Mouse (Mus musculus): Measurements from ENCODE around the gene Reln.

The Reln gene

DNA sequence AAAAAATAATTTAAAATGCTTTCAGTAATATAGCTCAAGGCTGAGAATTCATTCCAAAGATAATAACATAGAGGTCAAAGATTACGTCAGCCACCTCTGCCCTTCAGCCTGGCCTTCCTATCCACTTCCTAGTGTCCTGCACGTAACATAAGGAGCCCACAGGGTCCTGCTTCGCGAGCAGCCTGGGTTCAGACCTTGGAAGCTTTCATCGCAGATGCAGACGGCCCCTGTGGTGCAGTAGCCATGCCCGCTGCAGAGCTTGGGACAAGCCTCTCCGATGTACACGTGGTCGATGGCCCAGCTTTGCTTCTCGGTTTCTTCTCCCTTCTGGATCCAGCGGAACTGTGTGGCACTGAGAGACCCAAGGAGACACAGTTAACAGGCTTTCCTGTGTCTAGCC is 443.1 kb downstream of the Reln start:
- Histone ChIP-seq H3K27me3 (ENCODE audit: control insufficient read depth, insufficient read depth, low read length, poor library complexity, severe bottlenecking) (no peaks in the 10 kb centered on the region), H3K36me3 (ENCODE audit: control insufficient read depth, insufficient read depth, low read length, poor library complexity, severe bottlenecking) (no peaks in the 10 kb centered on the region)
- no peak for DNase-seq (ENCODE audit: low read depth, low spot score)

DNA sequence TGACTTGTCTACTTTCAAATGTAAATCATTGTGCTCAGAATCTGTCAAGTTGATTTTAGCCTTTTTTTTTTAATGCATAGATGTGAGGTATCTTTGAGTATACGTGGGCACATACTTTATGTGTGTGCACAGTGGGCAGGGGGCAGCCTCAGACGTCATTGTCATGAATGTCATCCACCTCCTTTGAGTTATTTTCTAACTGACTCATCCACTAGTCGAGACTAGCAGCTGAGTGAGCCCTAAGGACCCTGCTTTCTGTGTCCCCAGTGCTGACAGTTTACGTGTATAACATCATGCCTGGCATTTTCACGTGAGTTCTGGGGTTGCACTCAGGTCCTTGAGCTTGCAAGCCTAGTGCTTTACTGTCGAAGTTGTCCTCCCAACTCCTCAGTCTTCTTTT is 443.6 kb downstream of the Reln start:
- no peaks in the 10 kb centered on the region for H3K36me3 ChIP-seq (ENCODE audit: control insufficient read depth, insufficient read depth, low read length, poor library complexity, severe bottlenecking)

DNA sequence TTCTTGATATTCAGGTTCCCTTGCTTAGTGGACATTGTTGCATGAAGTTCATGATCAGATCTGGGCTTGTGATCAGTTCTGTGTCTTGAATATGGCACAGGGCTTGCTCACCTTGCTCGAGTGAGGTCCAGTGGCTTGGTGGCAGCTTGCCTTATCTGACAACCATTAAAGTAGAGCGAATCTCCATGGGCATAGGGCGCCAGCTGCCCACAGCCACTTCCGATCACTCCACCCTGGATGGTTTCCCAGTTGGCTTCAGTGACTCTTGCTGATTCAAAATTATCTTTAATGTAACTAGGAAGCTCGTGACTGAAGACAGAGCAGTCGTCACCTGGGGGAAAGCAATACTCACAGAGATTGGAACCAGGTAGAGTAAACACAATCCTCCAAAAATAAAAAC is 445.6 kb downstream of the Reln start:
- DNase-seq (ENCODE audit: low read depth, low spot score) = no peak
- H3K27me3 ChIP-seq (ENCODE audit: control insufficient read depth, insufficient read depth, low read length, poor library complexity, severe bottlenecking) = no peaks in the 10 kb centered on the region; the same call in 1 of the 2 replicates
- H3K36me3 ChIP-seq (ENCODE audit: control insufficient read depth, insufficient read depth, low read length, poor library complexity, severe bottlenecking) = no peaks in the 10 kb centered on the region

More for the DNA sequence above, 443.6 kb downstream of the Reln start:
- no peak for DNase-seq (ENCODE audit: low read depth, low spot score)
- H3K27me3 ChIP-seq (ENCODE audit: control insufficient read depth, insufficient read depth, low read length, poor library complexity, severe bottlenecking) = no peaks in the 10 kb centered on the region

DNA sequence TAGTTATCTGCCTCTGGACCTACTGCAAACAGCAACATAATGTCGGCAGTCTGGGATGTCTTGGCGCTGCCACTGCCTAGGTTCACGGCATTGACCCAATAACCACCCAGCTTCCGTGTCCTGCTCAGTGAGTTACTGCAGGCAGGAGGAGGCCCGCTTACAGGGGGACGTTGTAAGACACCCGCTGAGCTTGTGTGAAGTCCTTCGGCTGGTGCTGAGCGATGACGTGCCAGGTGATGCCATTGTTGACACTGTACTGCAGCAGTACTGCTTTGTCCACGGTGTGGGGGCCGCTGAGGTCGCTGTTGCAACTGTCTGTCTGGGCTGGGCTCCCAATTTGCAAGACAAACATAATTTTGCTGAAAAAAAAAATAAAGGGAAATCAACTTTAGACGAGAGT is 447.9 kb downstream of the Reln start:
- Histone ChIP-seq H3K36me3 (ENCODE audit: control insufficient read depth, insufficient read depth, low read length, poor library complexity, severe bottlenecking) (no peaks in the 10 kb centered on the region), H3K27me3 (ENCODE audit: control insufficient read depth, insufficient read depth, low read length, poor library complexity, severe bottlenecking) (no peaks in the 10 kb centered on the region; the same call in 1 of the 2 replicates)
- no peak for DNase-seq (ENCODE audit: low read depth, low spot score)

DNA sequence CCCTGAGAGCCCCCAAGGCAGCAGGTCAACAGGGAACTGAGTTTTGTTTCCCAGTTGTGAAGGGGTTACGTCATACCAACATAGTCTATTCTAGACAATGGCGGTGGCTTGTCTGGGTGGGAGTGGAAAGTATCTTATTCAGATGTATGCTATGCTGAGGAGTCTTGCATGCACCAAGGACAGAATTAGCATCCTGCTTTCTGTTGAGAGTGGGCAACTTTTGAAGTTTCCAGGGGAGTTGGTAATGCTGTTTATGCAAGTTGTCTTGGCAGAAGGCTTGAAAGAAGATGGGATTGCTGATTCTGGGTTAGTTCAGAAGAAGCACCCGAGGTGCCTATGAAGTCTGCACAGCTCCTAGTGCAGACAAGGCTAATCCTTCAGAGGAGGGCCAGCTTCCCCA is 450.3 kb downstream of the Reln start:
- DNase-seq (ENCODE audit: low read depth, low spot score) = no peak
- H3K36me3 ChIP-seq (ENCODE audit: control insufficient read depth, insufficient read depth, low read length, poor library complexity, severe bottlenecking) = no peaks in the 10 kb centered on the region
- H3K27me3 ChIP-seq (ENCODE audit: control insufficient read depth, insufficient read depth, low read length, poor library complexity, severe bottlenecking) = no peaks in the 10 kb centered on the region; the same call in 1 of the 2 replicates

DNA sequence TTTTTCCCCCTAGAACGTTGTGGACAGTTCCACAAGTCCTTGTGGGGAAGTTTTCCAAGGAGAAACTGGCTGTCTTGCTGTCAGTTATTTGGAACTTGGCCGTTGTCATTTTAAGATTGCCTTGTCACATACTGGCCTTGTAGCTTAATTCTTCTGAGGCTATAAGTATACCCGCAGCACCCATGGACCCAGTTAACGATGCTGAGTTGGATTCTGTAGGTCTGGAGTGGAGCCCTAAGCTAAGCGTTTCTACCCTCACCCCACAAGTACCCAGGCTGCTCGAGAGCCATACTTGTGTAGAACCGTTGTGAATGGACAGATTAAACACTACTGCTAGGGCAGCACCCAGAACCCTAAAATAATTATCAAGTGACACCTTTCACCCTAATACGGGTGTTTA is 477.8 kb downstream of the Reln start:
- no peak for DNase-seq (ENCODE audit: low read depth, low spot score)
- H3K27me3 ChIP-seq (ENCODE audit: control insufficient read depth, insufficient read depth, low read length, poor library complexity, severe bottlenecking) = no peaks in the 10 kb centered on the region
- H3K36me3 ChIP-seq (ENCODE audit: control insufficient read depth, insufficient read depth, low read length, poor library complexity, severe bottlenecking) = no peaks in the 10 kb centered on the region

DNA sequence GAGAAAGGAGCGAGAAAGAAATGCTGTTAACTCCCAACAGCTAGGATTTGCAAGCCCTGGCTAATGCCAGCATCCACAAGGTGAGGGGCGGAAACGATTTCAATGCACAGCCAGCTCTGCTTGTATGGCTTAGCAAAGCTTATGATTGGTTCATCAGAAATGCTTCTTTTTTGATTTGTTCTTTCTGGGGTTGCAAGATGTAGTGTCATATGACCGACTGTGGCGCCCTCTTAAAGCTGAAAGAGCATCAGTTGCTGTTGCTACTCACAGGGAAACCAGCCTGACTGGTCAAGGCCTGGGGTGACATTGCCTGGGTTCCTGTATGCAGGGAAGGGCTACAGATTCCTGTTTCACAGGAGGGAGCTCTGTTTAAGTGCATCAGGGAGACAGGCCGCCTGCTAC is 478.2 kb downstream of the Reln start:
- Histone ChIP-seq H3K36me3 (ENCODE audit: control insufficient read depth, insufficient read depth, low read length, poor library complexity, severe bottlenecking) (no peaks in the 10 kb centered on the region), H3K27me3 (ENCODE audit: control insufficient read depth, insufficient read depth, low read length, poor library complexity, severe bottlenecking) (no peaks in the 10 kb centered on the region)
- DNase-seq (ENCODE audit: low read depth, low spot score) = no peak

DNA sequence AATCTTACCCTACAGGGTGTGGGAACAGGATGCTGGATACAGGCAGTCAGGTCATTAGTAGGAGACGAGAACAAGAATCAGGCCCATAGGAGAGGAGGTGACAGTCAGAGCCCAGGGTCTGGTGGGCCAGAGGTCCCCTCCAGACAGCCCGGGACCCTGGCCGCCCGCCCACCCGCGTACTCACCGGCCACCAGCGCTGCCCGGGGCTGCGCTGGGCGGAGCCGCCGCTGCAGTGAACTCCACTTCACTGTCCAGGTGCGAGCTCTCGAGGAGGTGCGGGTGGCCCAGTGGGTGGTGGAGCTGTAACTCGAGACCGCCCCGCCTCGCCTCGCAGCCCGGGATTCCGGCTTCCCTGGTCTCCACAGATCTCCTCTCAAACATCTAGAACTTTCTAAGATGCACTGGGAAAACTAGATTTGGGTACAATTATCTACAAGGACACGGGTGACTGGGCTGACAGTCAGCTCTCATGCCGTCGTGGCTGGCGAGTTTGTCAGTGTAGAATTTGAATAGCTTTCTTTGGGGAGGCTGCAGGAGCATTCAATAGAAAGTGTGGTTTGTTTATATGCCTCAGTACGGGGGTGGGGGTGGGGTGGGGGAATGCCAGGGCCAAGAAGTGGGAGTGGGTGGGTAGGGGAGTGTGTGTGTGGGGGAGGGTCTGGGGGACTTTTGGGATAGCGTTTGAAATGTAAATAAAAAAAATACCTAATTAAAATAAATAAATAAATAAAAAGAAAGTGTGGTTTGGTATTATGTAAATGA is 479.0 kb downstream of the Reln start, which contains the start of gene Slc26a5:
Gene Slc26a5 (minus strand): TSS at position 259 of the 762 bp plus-strand sequence.
- DNase-seq (ENCODE audit: low read depth, low spot score) = no peak
- Histone ChIP-seq H3K36me3 (ENCODE audit: control insufficient read depth, insufficient read depth, low read length, poor library complexity, severe bottlenecking) (no peaks in the 10 kb centered on the region), H3K27me3 (ENCODE audit: control insufficient read depth, insufficient read depth, low read length, poor library complexity, severe bottlenecking) (no peaks in the 10 kb centered on the region)

DNA sequence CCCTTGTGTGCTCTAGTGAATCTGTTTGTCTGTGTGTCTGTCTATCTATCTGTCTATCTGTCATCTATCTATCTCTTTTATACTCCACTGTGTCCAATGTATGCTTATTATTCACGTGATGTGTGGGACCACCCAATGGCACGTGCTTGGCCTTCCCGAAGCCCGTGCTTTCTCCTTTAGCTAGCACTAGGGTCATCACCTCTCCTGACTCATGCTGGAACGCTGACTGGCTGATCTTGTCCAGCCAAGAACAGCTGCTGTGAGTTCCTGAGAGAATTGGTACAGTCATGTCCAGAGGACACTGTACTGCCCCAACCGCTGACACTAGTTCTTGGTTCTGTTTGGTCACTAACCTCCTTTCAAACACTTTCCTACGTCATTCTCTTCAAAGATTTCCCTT is 485.8 kb downstream of the Reln start:
- no peaks in the 10 kb centered on the region for H3K36me3 ChIP-seq (ENCODE audit: control insufficient read depth, insufficient read depth, low read length, poor library complexity, severe bottlenecking)
- DNase-seq (ENCODE audit: low read depth, low spot score) = no peak
- no peaks in the 10 kb centered on the region for H3K27me3 ChIP-seq (ENCODE audit: control insufficient read depth, insufficient read depth, low read length, poor library complexity, severe bottlenecking)

DNA sequence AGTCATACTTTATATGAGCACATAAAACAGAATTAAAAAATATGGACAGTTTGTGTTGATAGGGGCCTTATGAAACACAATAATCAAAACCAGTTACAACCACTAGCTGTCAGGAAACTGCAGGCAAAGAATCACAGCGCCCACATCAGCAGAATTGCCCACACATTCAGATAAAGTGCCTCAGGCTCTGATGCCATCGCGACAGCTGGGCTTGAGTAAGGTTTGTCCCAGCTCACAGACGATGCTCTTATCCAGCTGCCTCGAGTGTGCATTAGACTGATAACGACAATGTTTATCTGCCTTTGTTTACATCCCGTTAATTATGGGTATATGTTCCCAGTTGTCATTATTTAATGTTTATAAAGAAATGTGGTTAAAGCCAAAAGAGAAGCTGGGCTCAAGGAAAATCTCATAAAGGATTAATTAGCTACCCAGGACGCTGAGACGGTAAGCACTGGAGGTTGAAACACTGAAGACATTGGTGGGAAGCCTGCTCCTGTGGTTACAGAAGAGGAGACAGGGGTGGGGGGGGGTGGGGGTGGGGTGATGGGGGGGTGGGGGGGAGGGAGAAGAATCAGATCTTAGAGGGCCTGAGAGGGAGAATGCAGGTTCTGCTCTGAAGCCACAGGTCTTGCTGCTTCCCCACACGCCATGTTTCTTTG is 492.7 kb downstream of the Reln start:
- no peaks in the 10 kb centered on the region for H3K27me3 ChIP-seq (ENCODE audit: control insufficient read depth, insufficient read depth, low read length, poor library complexity, severe bottlenecking)
- DNase-seq (ENCODE audit: low read depth, low spot score) = no peak
- H3K36me3 ChIP-seq (ENCODE audit: control insufficient read depth, insufficient read depth, low read length, poor library complexity, severe bottlenecking) = no peaks in the 10 kb centered on the region

DNA sequence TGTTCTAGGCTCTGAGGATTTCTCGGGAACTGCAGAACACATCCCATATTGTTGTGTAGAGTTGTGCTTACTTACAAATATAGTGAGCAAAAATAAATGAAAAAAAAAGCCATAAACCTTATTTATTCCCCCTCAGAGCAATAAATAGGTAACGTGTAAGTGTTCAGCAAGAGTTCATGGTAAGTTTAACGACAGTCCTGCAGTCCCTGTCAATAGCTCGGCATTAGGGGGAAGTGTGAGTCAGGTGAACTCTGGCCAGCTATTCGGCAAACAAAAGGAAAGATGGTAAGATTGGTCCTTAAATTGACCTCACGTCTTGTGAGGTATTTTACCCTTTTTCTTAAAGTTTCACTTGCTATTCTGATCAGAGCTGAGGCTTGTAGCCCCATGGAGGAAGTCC is 497.1 kb downstream of the Reln start:
- DNase-seq (ENCODE audit: low read depth, low spot score) = no peak
- Histone ChIP-seq H3K27me3 (ENCODE audit: control insufficient read depth, insufficient read depth, low read length, poor library complexity, severe bottlenecking) (no peaks in the 10 kb centered on the region), H3K36me3 (ENCODE audit: control insufficient read depth, insufficient read depth, low read length, poor library complexity, severe bottlenecking) (no peaks in the 10 kb centered on the region)

DNA sequence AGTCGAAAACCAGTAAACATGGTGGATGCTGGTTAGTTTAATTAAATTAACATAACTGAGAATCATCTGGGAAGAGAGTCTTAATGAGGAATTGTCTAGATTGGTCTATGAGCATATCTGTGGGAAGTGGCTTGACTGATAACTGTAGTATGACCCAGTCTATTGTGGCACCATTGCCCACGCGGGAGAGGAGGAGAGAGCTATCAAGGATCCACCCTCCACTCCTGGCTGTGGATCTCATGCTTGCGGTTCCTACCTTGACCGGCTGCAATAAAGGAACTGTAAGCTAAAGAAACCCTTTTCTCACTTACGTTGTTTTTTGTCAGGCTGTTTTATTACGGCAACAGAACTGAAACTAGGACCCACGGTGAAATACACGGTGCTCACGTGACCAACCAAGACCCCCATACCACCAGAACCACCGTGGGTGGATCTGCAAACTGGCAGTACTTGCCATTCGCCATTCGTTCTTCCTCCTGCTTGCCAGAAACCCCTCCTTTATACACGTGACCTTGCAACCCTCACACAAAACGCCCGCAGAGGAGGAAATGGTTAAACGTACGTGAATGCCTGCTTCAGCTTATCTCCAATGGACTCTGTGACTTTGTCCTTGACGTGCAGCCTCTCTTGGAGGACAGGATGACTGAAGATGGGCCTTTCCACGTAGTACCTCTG is 497.7 kb downstream of the Reln start:
- H3K36me3 ChIP-seq (ENCODE audit: control insufficient read depth, insufficient read depth, low read length, poor library complexity, severe bottlenecking) = no peaks in the 10 kb centered on the region
- no peaks in the 10 kb centered on the region for H3K27me3 ChIP-seq (ENCODE audit: control insufficient read depth, insufficient read depth, low read length, poor library complexity, severe bottlenecking)
- DNase-seq (ENCODE audit: low read depth, low spot score) = no peak

DNA sequence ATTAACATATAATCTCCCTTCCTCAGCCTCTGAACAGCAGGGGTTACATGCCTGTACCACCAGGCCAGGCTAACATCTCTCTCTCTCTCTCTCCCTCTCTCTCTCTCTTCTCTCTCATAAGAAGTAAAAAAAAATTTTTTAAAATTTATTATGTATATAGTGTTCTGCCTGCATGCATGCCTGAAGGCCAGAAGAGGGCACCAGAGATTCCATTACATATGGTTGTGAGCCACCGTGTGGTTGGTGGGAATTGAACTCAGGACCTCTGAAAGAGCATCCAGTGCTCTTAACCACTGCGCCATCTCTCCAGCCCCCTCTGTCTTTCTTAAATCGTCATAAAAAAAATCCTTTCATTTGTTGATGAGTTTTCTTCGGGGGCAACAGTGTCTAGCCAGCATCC is 499.8 kb downstream of the Reln start:
- no peaks in the 10 kb centered on the region for H3K27me3 ChIP-seq (ENCODE audit: control insufficient read depth, insufficient read depth, low read length, poor library complexity, severe bottlenecking)
- no peaks in the 10 kb centered on the region for H3K36me3 ChIP-seq (ENCODE audit: control insufficient read depth, insufficient read depth, low read length, poor library complexity, severe bottlenecking)
- peak; percentile 19 for DNase-seq (ENCODE audit: low read depth, low spot score)
